Mouse (Mus musculus): Measurements from ENCODE around the gene Cox6b1.

GRCm38 (mm10) chr7:30635752-30636151 lies 9.8 kb upstream of the Cox6b1 start, which contains the start of gene Etv2:
- TF ChIP-seq CTCF (IDR thresholded peaks at IDR 0.05; ENCODE audit: low read depth) (no peak), EP300 (IDR thresholded peaks at IDR 0.05; ENCODE audit: low read depth) (no peak)

All from liver, postnatal 0 days (tissue).